Mouse (Mus musculus): ENCODE measurements around the gene Emsy.

GRCm38 (mm10) chr7:98573231-98573781 lies 83.3 kb downstream of the Emsy start:
- TF ChIP-seq CTCF (IDR thresholded peaks at IDR 0.05; ENCODE audit: borderline replicate concordance, insufficient read depth, low read depth, low read length) (no peak), POLR2A (IDR thresholded peaks at IDR 0.05; ENCODE audit: borderline replicate concordance, insufficient read depth, low read length) (no peak)

All from cerebellum, adult 2 months (tissue).